Mouse (Mus musculus) midbrain, embryonic 11.5 days (tissue): ENCODE data around the gene Hist1h2ak. TPM values are rescaled to one million over a fixed set of nuclear protein-coding genes. Genes with fewer than 3 reads are reported as not detected.
"Not testable (repeated sequence)": the region's sequence is repeated elsewhere in the genome, so short reads cannot be mapped to it uniquely, and the experiment has no call there.

Experiments used
- ATAC-seq: fragments of 200-750 bp; cut with Nextera tagmentation; 2 replicates; pipeline ENCODE4 v1.8.0; 2017; ENCODE audit warnings: moderate TSS enrichment, moderate library complexity; ENCODE audit not compliant: low FRiP score
- DNase-seq: peaks from one replicate; pipeline ENCODE4 v3.0.0; 2015; ENCODE audit warnings: low spot score; ENCODE audit errors: missing footprints
- H3K27ac ChIP-seq: fragments of 300-500 bp; sonication (generic); 2 replicates; pipeline ENCODE4 v1.5.1; 2014; ENCODE audit warnings: low read depth, low read length
- H3K27me3 ChIP-seq: fragments of 300-500 bp; sonication (generic); 2 replicates; pipeline ENCODE4 v1.6.1; 2014; ENCODE audit warnings: mild to moderate bottlenecking, low read length, moderate library complexity, mixed read lengths; ENCODE audit not compliant: control insufficient read depth, insufficient read depth
- H3K36me3 ChIP-seq: fragments of 300-500 bp; sonication (generic); 2 replicates; pipeline ENCODE4 v1.6.1; 2014; ENCODE audit warnings: mild to moderate bottlenecking, low read length, moderate library complexity, mixed read lengths; ENCODE audit not compliant: control insufficient read depth, insufficient read depth
- H3K4me1 ChIP-seq: fragments of 300-500 bp; sonication (generic); 2 replicates; pipeline ENCODE4 v1.6.1; 2014; ENCODE audit warnings: low read length; ENCODE audit not compliant: control insufficient read depth, insufficient read depth
- H3K4me2 ChIP-seq: fragments of 300-500 bp; sonication (generic); 2 replicates; pipeline ENCODE4 v1.6.1; 2014; ENCODE audit warnings: mild to moderate bottlenecking, moderate library complexity
- H3K4me3 ChIP-seq: fragments of 300-500 bp; sonication (generic); 2 replicates; pipeline ENCODE4 v1.5.1; 2014; ENCODE audit warnings: low read depth, low read length
- H3K9ac ChIP-seq: fragments of 300-500 bp; sonication (generic); 2 replicates; pipeline ENCODE4 v1.6.1; 2014; ENCODE audit warnings: low read length
- H3K9me3 ChIP-seq: fragments of 300-500 bp; sonication (generic); 2 replicates; pipeline ENCODE4 v1.6.1; 2016; ENCODE audit warnings: low read length; ENCODE audit not compliant: control insufficient read depth
- WGBS: fragments of 180-500 bp; shearing (Covaris S2); extraction: QIAGEN DNeasy Blood & Tissue Kit; methylation state at CpG from one replicate; pipeline ENCODE4 v1.1.7; 2014; 5-methylcytosine and 5-hydroxymethylcytosine counted together
- polyA plus RNA-seq: library from polyadenylated mRNA; unstranded; fragments of >200 nt; fragmentation: Nextera tagmentation; extraction: Ambion mirVana; gene quantifications from 2 replicates; pipeline ENCODE4 v1.2.1, GENCODE M21; 2014

Gene Hist1h2ak
- polyA plus RNA-seq, 1 experiment from 2014 or later, result 10.7 TPM

- H3K9ac ChIP-seq, result peak within 1 kb of the TSS; percentile 84
- peaks cover 18% of the 10 kb centered on the region for H3K4me1 ChIP-seq
- peak within 1 kb of the TSS; percentile 89 for H3K4me2 ChIP-seq
- H3K36me3 ChIP-seq, H3K27me3 ChIP-seq, H3K9me3 ChIP-seq: not testable (repeated sequence)
- DNase-seq, result peak; percentile 98
- peak within 1 kb of the TSS; percentile 44 for H3K4me3 ChIP-seq
- H3K27ac ChIP-seq, result peak within 1 kb of the TSS; percentile 94
- peak; percentile 93 for ATAC-seq
- under 1% methylated on average over 26 of the region's 50 CpGs for WGBS
Measured at GRCm38 (mm10) chr13:21715864-21716539, 37.6 kb downstream of the Hist1h2ak start, which contains the start of the genes Hist1h2bl and Hist1h2ai. Gene Hist1h2bl (minus strand): TSS chr13:21716143. Gene Hist1h2ai (plus strand): TSS chr13:21716422.

GRCm38 (mm10) chr13:21715131-21715863 is 38.3 kb downstream of the Hist1h2ak start:
- under 1% methylated on average over 22 of the region's 22 CpGs for WGBS

GRCm38 (mm10) chr13:21714725-21715124 is 38.9 kb downstream of the Hist1h2ak start:
- Histone ChIP-seq H3K36me3 (no peaks in the 10 kb centered on the region), H3K4me3 (peak overlapping the region; percentile 44), H3K27me3 (no peaks in the 10 kb centered on the region), H3K4me1 (peaks cover 16% of the 10 kb centered on the region), H3K9me3 (no peaks in the 10 kb centered on the region), H3K27ac (peak overlapping the region; percentile 92), H3K9ac (peak overlapping the region; percentile 75), H3K4me2 (peak overlapping the region; percentile 80)
- DNase-seq (peak; percentile 95), ATAC-seq (no peak)
- 2% methylated on average over 7 of the region's 7 CpGs for WGBS

More at GRCm38 (mm10) chr13:21715131-21715863, 38.3 kb downstream of the Hist1h2ak start:
- H3K9ac ChIP-seq, result peak overlapping the region; percentile 75
- H3K4me3 ChIP-seq, result peak overlapping the region; percentile 44
- ATAC-seq (no peak), DNase-seq (peak; percentile 94)
- no peaks in the 10 kb centered on the region for H3K9me3 ChIP-seq
- H3K27ac ChIP-seq, result peak overlapping the region; percentile 92
- H3K4me2 ChIP-seq, result peak overlapping the region; percentile 80
- H3K27me3 ChIP-seq, result no peaks in the 10 kb centered on the region
- H3K36me3 ChIP-seq, result no peaks in the 10 kb centered on the region
- peaks cover 16% of the 10 kb centered on the region for H3K4me1 ChIP-seq

GRCm38 (mm10) chr13:21711698-21712097 is 41.9 kb downstream of the Hist1h2ak start:
- Histone ChIP-seq H3K9me3 (no peaks in the 10 kb centered on the region), H3K4me1 (peaks cover 8% of the 10 kb centered on the region), H3K4me2 (peak overlapping the region; percentile 61), H3K9ac (no peak overlapping the region), H3K27ac (no peak overlapping the region), H3K27me3 (no peaks in the 10 kb centered on the region), H3K4me3 (peak overlapping the region; percentile 43), H3K36me3 (no peaks in the 10 kb centered on the region)
- DNase-seq, result no peak
- 28% methylated on average over 4 of the region's 4 CpGs for whole genome bisulfite sequencing
- ATAC-seq, result no peak

- no peaks in the 10 kb centered on the region for H3K9me3 ChIP-seq
- ATAC-seq, result peak; percentile 82
Measured at GRCm38 (mm10) chr13:21710821-21711525, 42.7 kb downstream of the Hist1h2ak start.

GRCm38 (mm10) chr13:21710031-21710711 is 43.5 kb downstream of the Hist1h2ak start:
- peak; percentile 99 for DNase-seq
- Histone ChIP-seq H3K36me3 (no peaks in the 10 kb centered on the region), H3K9ac (peak overlapping the region; percentile 68), H3K4me2 (peak overlapping the region; percentile 39), H3K4me3 (peak overlapping the region; percentile 61), H3K27ac (peak overlapping the region; percentile 36; the same call in 1 of the 2 replicates), H3K27me3 (no peaks in the 10 kb centered on the region), H3K4me1 (peaks cover 4% of the 10 kb centered on the region), H3K9me3 (no peaks in the 10 kb centered on the region)
- peak; percentile 80 for ATAC-seq
- under 1% methylated on average over 32 of the region's 32 CpGs for WGBS

More at GRCm38 (mm10) chr13:21710821-21711525, 42.7 kb downstream of the Hist1h2ak start:
- Histone ChIP-seq H3K4me2 (peak overlapping the region; percentile 61), H3K27ac (no peak overlapping the region), H3K27me3 (no peaks in the 10 kb centered on the region), H3K4me1 (peaks cover 8% of the 10 kb centered on the region), H3K9ac (peak overlapping the region; percentile 57), H3K4me3 (peak overlapping the region; percentile 43), H3K36me3 (no peaks in the 10 kb centered on the region)
- peak; percentile 99 for DNase-seq
- 2% methylated on average over 22 of the region's 22 CpGs for WGBS

- no peaks in the 10 kb centered on the region for H3K9me3 ChIP-seq
- no peak for DNase-seq
- no peak overlapping the region for H3K4me2 ChIP-seq
- H3K27me3 ChIP-seq, result no peaks in the 10 kb centered on the region
- H3K4me1 ChIP-seq, result no peaks in the 10 kb centered on the region; the same call in 1 of the 2 replicates
- H3K9ac ChIP-seq, result no peak overlapping the region
- no peaks in the 10 kb centered on the region for H3K36me3 ChIP-seq
- no peak overlapping the region for H3K27ac ChIP-seq
- H3K4me3 ChIP-seq, result no peak overlapping the region
- no peak for ATAC-seq
- WGBS, result 73% methylated on average over 4 of the region's 4 CpGs
Measured at GRCm38 (mm10) chr13:21706669-21707068, 47.0 kb downstream of the Hist1h2ak start.
